Mouse (Mus musculus): ENCODE data around the gene Olfr1231. TPM values are rescaled to one million over a fixed set of nuclear protein-coding genes. Genes with fewer than 3 reads are reported as not detected.

The Olfr1231 gene
- total RNA-seq (2021) = not detected
- long read RNA-seq, experiment 1 = 0 reads
- long read RNA-seq, experiment 2 = 0 reads

GRCm38 (mm10) chr2:89306974-89307373 is at the start of gene Olfr1231:
Olfr1231 (minus strand) TSS chr2:89307074.
- no peak for DNase-seq

- DNase-seq = no peak
Measured at GRCm38 (mm10) chr2:89342298-89342697, 35.4 kb upstream of the Olfr1231 start, which contains the start of gene Olfr1233. Olfr1233 (minus strand) TSS chr2:89342398.

GRCm38 (mm10) chr2:89329575-89329974 is 22.7 kb upstream of the Olfr1231 start, which contains the start of gene Olfr1232:
Olfr1232 (minus strand) TSS chr2:89329675.
- DNase-seq = no peak

- no peak for DNase-seq
Measured at GRCm38 (mm10) chr2:89297168-89297567, 9.7 kb downstream of the Olfr1231 start, which contains the start of gene Olfr1230. Olfr1230 (minus strand) TSS chr2:89297268.

GRCm38 (mm10) chr2:89287914-89288313 is 19.0 kb downstream of the Olfr1231 start, which contains the start of gene Olfr1229:
Olfr1229 (minus strand) TSS chr2:89288014.
- DNase-seq = no peak

GRCm38 (mm10) chr2:89253962-89254361 is 52.9 kb downstream of the Olfr1231 start, which contains the start of gene Olfr1228:
Olfr1228 (minus strand) TSS chr2:89254062.
- no peak for DNase-seq

Other genes starting within 250 kb of the Olfr1231 start
- not detected for gene Olfr1218, start 245.9 kb downstream of the Olfr1231 start, total RNA-seq (2021)
- gene Olfr1219, start 223.6 kb downstream of the Olfr1231 start, total RNA-seq (2021) = not detected
- not detected for gene Olfr1220, start 200.2 kb downstream of the Olfr1231 start, total RNA-seq (2021)
- not detected for gene Olfr1221, start 189.8 kb downstream of the Olfr1231 start, total RNA-seq (2021)
- not detected for gene Olfr1222, start 174.0 kb downstream of the Olfr1231 start, total RNA-seq (2021)
- gene Olfr1223, start 155.5 kb downstream of the Olfr1231 start, total RNA-seq (2021) = not detected
- gene Olfr1224-ps1, start 143.0 kb downstream of the Olfr1231 start, total RNA-seq (2021) = not detected
- not detected for gene Olfr1225, start 132.4 kb downstream of the Olfr1231 start, total RNA-seq (2021)
- gene Olfr1226, start 107.0 kb downstream of the Olfr1231 start, total RNA-seq (2021) = not detected
- not detected for gene Olfr1228, start 53.0 kb downstream of the Olfr1231 start, total RNA-seq (2021)
- not detected for gene Olfr1229, start 19.1 kb downstream of the Olfr1231 start, total RNA-seq (2021)
- gene Olfr1230, start 9.8 kb downstream of the Olfr1231 start, total RNA-seq (2021) = not detected
- gene Olfr1232, start 22.6 kb upstream of the Olfr1231 start, total RNA-seq (2021) = not detected
- gene Olfr1233, start 35.3 kb upstream of the Olfr1231 start, total RNA-seq (2021) = not detected
- gene Olfr1234, start 57.8 kb upstream of the Olfr1231 start, total RNA-seq (2021) = not detected
- not detected for gene Olfr1238, start 102.6 kb upstream of the Olfr1231 start, total RNA-seq (2021)
- gene Olfr1239, start 113.3 kb upstream of the Olfr1231 start, total RNA-seq (2021) = not detected
- not detected for gene Olfr1240, start 135.9 kb upstream of the Olfr1231 start, total RNA-seq (2021)
- gene Olfr1241, start 180.1 kb upstream of the Olfr1231 start, total RNA-seq (2021) = not detected
- gene Olfr1242, start 191.3 kb upstream of the Olfr1231 start, total RNA-seq (2021) = not detected
- gene Olfr1243, start 224.4 kb upstream of the Olfr1231 start, total RNA-seq (2021) = not detected